Mouse (Mus musculus): ENCODE results near the gene Polr2a. TPM values are rescaled to one million over a fixed set of nuclear protein-coding genes. Genes with fewer than 3 reads are reported as not detected.

The Polr2a gene
- polyA plus RNA-seq, 1 experiment = 69.5 TPM

DNA sequence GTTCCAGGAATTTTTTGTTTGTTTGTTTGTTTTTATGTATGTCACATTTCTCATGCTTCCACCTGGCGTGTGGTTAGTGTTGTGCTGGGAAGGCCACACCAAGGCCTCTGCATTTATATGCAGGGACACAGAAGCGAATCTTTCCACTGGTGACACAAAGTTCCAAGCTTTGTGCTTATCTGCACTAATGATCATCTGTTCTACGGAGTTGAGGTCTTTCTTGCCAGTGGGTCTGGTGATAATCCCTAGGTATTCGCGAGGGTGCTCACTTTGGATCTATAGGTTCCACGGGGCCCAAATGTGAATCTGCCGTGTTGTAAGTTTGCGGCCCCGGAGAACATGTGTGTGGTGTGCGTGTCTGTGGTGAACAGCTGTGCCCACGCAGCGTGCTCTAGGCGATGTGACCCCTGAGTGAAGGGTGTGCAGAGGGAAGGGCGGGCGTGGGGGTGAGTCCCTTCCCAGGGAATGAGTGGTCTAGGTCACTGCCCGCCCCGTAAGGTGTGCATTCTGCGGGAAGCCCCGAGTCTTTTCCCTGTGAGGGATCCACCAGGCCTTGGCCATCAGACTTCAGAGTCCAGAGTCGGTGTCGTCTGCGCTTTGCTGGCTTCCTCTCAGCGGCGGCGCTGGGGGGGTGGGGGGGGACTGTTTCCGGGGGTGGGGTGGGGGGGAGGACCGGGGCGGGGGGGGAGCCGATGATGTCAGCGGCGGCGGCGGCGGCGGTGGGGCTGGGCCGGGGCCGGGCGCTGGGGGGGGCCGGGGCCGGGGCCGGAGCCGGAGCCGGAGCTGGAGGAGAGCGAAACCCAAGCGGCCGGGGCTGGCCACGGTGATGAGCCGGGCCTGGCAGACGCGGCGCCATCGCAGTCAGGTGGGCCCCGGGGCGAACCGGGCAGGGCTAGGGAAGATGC lies 7.0 kb upstream of the Polr2a start, which contains the start of gene Zbtb4:
Zbtb4 (plus strand) TSS at position 692 of the 905 bp plus-strand sequence.
- TF ChIP-seq TCF3 (IDR thresholded peaks at IDR 0.05; ENCODE audit: insufficient read length, low read depth) = no peak
- TF ChIP-seq E2F4 (IDR thresholded peaks at IDR 0.05; ENCODE audit: insufficient read depth) = no peak
- TF ChIP-seq USF1 (IDR thresholded peaks at IDR 0.05; ENCODE audit: low read depth) = no peak
- TF ChIP-seq REST (IDR thresholded peaks at IDR 0.05; ENCODE audit: insufficient read depth, insufficient read length) = no peak
- TF ChIP-seq TCF12 (IDR thresholded peaks at IDR 0.05; ENCODE audit: insufficient read depth, poor library complexity, severe bottlenecking) = no peak
- no peak for TF ChIP-seq POLR2AphosphoS2 (IDR thresholded peaks at IDR 0.05; ENCODE audit: insufficient read length, low read depth)
- TF ChIP-seq CEBPB (IDR thresholded peaks at IDR 0.05; ENCODE audit: insufficient read depth, poor library complexity, severe bottlenecking) = no peak
- TF ChIP-seq MYOG (IDR thresholded peaks at IDR 0.05; ENCODE audit: control insufficient read depth in 1 of 3, insufficient read depth in 1 of 3, insufficient read length in 2 of 3, low read depth in 2 of 3) = peak in 1 of 3 experiments; percentile 44
- TF ChIP-seq MYOD1 (IDR thresholded peaks at IDR 0.05; ENCODE audit: control insufficient read depth in 1 of 3, insufficient read length in 2 of 3, low read depth in 2 of 3) = peak in 2 of 3 experiments; percentile 41 to 47
- no peak for TF ChIP-seq MAX (IDR thresholded peaks at IDR 0.05; ENCODE audit: low read depth)
- peak; percentile 11 for TF ChIP-seq POLR2A (IDR thresholded peaks at IDR 0.05; ENCODE audit: insufficient read length, low read depth)
- no peak for TF ChIP-seq SRF (IDR thresholded peaks at IDR 0.05; ENCODE audit: control insufficient read depth, insufficient read length, low read depth)
- Histone ChIP-seq H3K27me3 (ENCODE audit: control insufficient read depth, insufficient read depth, insufficient read length) (no peaks in the 10 kb centered on the region), H3K36me3 (ENCODE audit: control insufficient read depth, insufficient read depth) (peaks cover 2% of the 10 kb centered on the region), H3K4me2 (ENCODE audit: low read depth) (peak within 1 kb of the TSS; percentile 71), H3K79me2 (ENCODE audit: control insufficient read depth, insufficient read depth) (peaks cover 21% of the 10 kb centered on the region), H3ac (ENCODE audit: control insufficient read depth, insufficient read length) (peak within 1 kb of the TSS; percentile 42), H3K4me3 (peak within 1 kb of the TSS; percentile 59)

DNA sequence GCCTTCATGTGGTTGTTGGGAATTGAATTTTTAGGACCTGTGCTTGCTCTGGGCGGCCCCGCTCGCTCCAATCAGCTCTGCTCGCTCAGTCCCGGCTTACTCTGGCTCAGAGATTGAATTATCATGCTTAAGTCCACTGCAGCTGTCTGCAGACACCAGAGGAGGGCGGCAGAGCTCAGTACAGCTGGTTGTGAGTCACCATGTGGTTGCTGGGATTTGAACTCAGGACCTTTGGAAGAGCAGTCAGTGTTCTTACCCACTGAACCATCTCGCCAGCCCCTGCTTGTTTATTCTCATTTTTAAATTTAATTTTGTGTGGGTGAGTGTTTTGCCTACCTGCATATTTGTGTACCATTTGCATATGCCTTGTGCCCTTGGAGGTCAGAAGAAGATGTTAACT lies 5.1 kb upstream of the Polr2a start:
- no peaks in the 10 kb centered on the region for H3K36me3 ChIP-seq (ENCODE audit: control insufficient read depth, insufficient read depth)
- no peak overlapping the region for H3K4me3 ChIP-seq
- peaks cover 11% of the 10 kb centered on the region for H3K79me2 ChIP-seq (ENCODE audit: control insufficient read depth, insufficient read depth)
- TF ChIP-seq MYOG (IDR thresholded peaks at IDR 0.05; ENCODE audit: control insufficient read depth in 1 of 3, insufficient read depth in 1 of 3, insufficient read length in 2 of 3, low read depth in 2 of 3) = no peak
- no peak for TF ChIP-seq USF1 (IDR thresholded peaks at IDR 0.05; ENCODE audit: low read depth)
- TF ChIP-seq MYOD1 (IDR thresholded peaks at IDR 0.05; ENCODE audit: control insufficient read depth in 1 of 3, insufficient read length in 2 of 3, low read depth in 2 of 3) = no peak
- TF ChIP-seq REST (IDR thresholded peaks at IDR 0.05; ENCODE audit: insufficient read depth, insufficient read length) = no peak
- no peak for TF ChIP-seq TCF12 (IDR thresholded peaks at IDR 0.05; ENCODE audit: insufficient read depth, poor library complexity, severe bottlenecking)
- TF ChIP-seq POLR2A (IDR thresholded peaks at IDR 0.05; ENCODE audit: insufficient read length, low read depth) = no peak
- no peak for TF ChIP-seq E2F4 (IDR thresholded peaks at IDR 0.05; ENCODE audit: insufficient read depth)
- no peak for TF ChIP-seq MAX (IDR thresholded peaks at IDR 0.05; ENCODE audit: low read depth)
- no peak for TF ChIP-seq CEBPB (IDR thresholded peaks at IDR 0.05; ENCODE audit: insufficient read depth, poor library complexity, severe bottlenecking)
- TF ChIP-seq SRF (IDR thresholded peaks at IDR 0.05; ENCODE audit: control insufficient read depth, insufficient read length, low read depth) = no peak
- no peak for TF ChIP-seq POLR2AphosphoS2 (IDR thresholded peaks at IDR 0.05; ENCODE audit: insufficient read length, low read depth)
- H3K27me3 ChIP-seq (ENCODE audit: control insufficient read depth, insufficient read depth, insufficient read length) = no peaks in the 10 kb centered on the region
- H3K4me2 ChIP-seq (ENCODE audit: low read depth) = no peak overlapping the region
- H3ac ChIP-seq (ENCODE audit: control insufficient read depth, insufficient read length) = no peak overlapping the region

- Histone ChIP-seq H3K4me2 (ENCODE audit: low read depth) (no peak within 1 kb of the TSS), H3K4me3 (no peak within 1 kb of the TSS), H3K79me2 (ENCODE audit: control insufficient read depth, insufficient read depth) (peaks cover 16% of the 10 kb centered on the region), H3K36me3 (ENCODE audit: control insufficient read depth, insufficient read depth) (no peaks in the 10 kb centered on the region), H3K27me3 (ENCODE audit: control insufficient read depth, insufficient read depth, insufficient read length) (no peaks in the 10 kb centered on the region), H3ac (ENCODE audit: control insufficient read depth, insufficient read length) (no peak within 1 kb of the TSS)
- TF ChIP-seq CEBPB (IDR thresholded peaks at IDR 0.05; ENCODE audit: insufficient read depth, poor library complexity, severe bottlenecking) (no peak), TCF12 (IDR thresholded peaks at IDR 0.05; ENCODE audit: insufficient read depth, poor library complexity, severe bottlenecking) (no peak), REST (IDR thresholded peaks at IDR 0.05; ENCODE audit: insufficient read depth, insufficient read length) (no peak), E2F4 (IDR thresholded peaks at IDR 0.05; ENCODE audit: insufficient read depth) (no peak), USF1 (IDR thresholded peaks at IDR 0.05; ENCODE audit: low read depth) (no peak), MYOG (IDR thresholded peaks at IDR 0.05; ENCODE audit: control insufficient read depth in 1 of 3, insufficient read depth in 1 of 3, insufficient read length in 2 of 3, low read depth in 2 of 3) (no peak), MYOD1 (IDR thresholded peaks at IDR 0.05; ENCODE audit: control insufficient read depth in 1 of 3, insufficient read length in 2 of 3, low read depth in 2 of 3) (no peak), POLR2A (IDR thresholded peaks at IDR 0.05; ENCODE audit: insufficient read length, low read depth) (no peak), MAX (IDR thresholded peaks at IDR 0.05; ENCODE audit: low read depth) (no peak), TCF3 (IDR thresholded peaks at IDR 0.05; ENCODE audit: insufficient read length, low read depth) (no peak), SRF (IDR thresholded peaks at IDR 0.05; ENCODE audit: control insufficient read depth, insufficient read length, low read depth) (no peak), POLR2AphosphoS2 (IDR thresholded peaks at IDR 0.05; ENCODE audit: insufficient read length, low read depth) (no peak)
Measured at GRCm38 (mm10) chr11:69761868-69762267, 3.4 kb upstream of the Polr2a start, which contains the start of gene Slc35g3. Gene Slc35g3 (minus strand): TSS chr11:69761968.

DNA sequence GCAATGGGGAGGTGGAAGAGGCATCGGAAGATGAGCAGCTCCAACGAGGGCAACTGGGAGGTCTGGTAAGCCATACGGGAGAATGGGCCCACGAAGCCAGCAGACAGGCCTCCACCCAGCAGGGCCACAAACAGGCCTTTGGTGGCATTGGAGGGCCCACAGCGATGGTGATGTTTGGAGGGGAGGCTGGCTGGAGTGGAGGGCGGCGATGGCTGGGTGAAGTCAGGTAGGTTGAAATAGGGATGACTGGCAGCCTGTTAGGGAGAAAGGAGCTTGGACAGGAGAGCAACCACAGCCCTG lies 2.4 kb upstream of the Polr2a start:
- no peaks in the 10 kb centered on the region for H3K27me3 ChIP-seq (ENCODE audit: control insufficient read depth, insufficient read depth, insufficient read length)
- no peak overlapping the region for H3ac ChIP-seq (ENCODE audit: control insufficient read depth, insufficient read length)
- H3K36me3 ChIP-seq (ENCODE audit: control insufficient read depth, insufficient read depth) = no peaks in the 10 kb centered on the region
- H3K4me3 ChIP-seq = no peak overlapping the region
- H3K79me2 ChIP-seq (ENCODE audit: control insufficient read depth, insufficient read depth) = peaks cover 21% of the 10 kb centered on the region
- H3K4me2 ChIP-seq (ENCODE audit: low read depth) = no peak overlapping the region
- TF ChIP-seq TCF3 (IDR thresholded peaks at IDR 0.05; ENCODE audit: insufficient read length, low read depth) = no peak
- TF ChIP-seq POLR2A (IDR thresholded peaks at IDR 0.05; ENCODE audit: insufficient read length, low read depth) = no peak
